Mouse (Mus musculus) ES-Bruce4 (cell line): ENCODE data around the gene Tomm40. TPM values are rescaled to one million over a fixed set of nuclear protein-coding genes. Genes with fewer than 3 reads are reported as not detected.

Experiments used
- H3K27ac ChIP-seq: 2 replicates; pipeline ENCODE4 v1.5.1; 2012; ENCODE audit warnings: low read length, inconsistent platforms; ENCODE audit not compliant: insufficient read depth
- H3K27me3 ChIP-seq: 2 replicates; pipeline ENCODE4 v1.6.1; 2012; ENCODE audit warnings: mild to moderate bottlenecking, low read length, inconsistent platforms; ENCODE audit not compliant: control insufficient read depth, poor library complexity, insufficient read depth, severe bottlenecking
- H3K36me3 ChIP-seq: 2 replicates; pipeline ENCODE4 v1.6.1; 2012; ENCODE audit warnings: inconsistent platforms, mild to moderate bottlenecking, low read length, moderate library complexity; ENCODE audit not compliant: control insufficient read depth, poor library complexity, insufficient read depth, severe bottlenecking
- H3K4me1 ChIP-seq: one replicate; pipeline ENCODE4 v1.8.1; 2011; ENCODE audit warnings: low read length; ENCODE audit not compliant: control insufficient read depth, insufficient read depth
- H3K4me3 ChIP-seq: 2 replicates; pipeline ENCODE4 v1.5.1; 2011; ENCODE audit warnings: low read depth, mild to moderate bottlenecking, low read length
- H3K9ac ChIP-seq: 2 replicates; pipeline ENCODE4 v1.6.1; 2012; ENCODE audit warnings: low read depth, mild to moderate bottlenecking, inconsistent platforms; ENCODE audit not compliant: poor library complexity, severe bottlenecking
- H3K9me3 ChIP-seq: replicated peaks from 2 replicates; pipeline ENCODE4 v1.6.1; 2012; ENCODE audit warnings: mild to moderate bottlenecking, low read length, inconsistent platforms; ENCODE audit not compliant: control insufficient read depth, poor library complexity, insufficient read depth, severe bottlenecking
- CTCF ChIP-seq: IDR thresholded peaks from one replicate; pipeline ENCODE4 v1.8.1; 2011; ENCODE audit warnings: low read depth, low read length
- EP300 ChIP-seq: IDR thresholded peaks from 2 replicates; pipeline ENCODE4 v1.6.1; 2011; ENCODE audit warnings: low read depth, low read length; ENCODE audit not compliant: insufficient read depth
- POLR2A ChIP-seq: IDR thresholded peaks from one replicate; pipeline ENCODE4 v1.8.1; 2011; ENCODE audit warnings: low read length; ENCODE audit not compliant: insufficient read depth
- polyA plus RNA-seq: library from polyadenylated mRNA; stranded (reverse); fragments of >200 nt; gene quantifications from 2 replicates; pipeline ENCODE4 v1.2.4, GENCODE M21; 2011; ENCODE audit warnings: low read depth; ENCODE audit not compliant: missing spikeins, insufficient read depth, insufficient read length

The Tomm40 gene
- polyA plus RNA-seq, 1 experiment = 68.2 TPM

- peak overlapping the region; percentile 55 for H3K9ac ChIP-seq
- TF ChIP-seq POLR2A (no peak), EP300 (peak; percentile 31; the same call in 1 of the 2 replicates)
- H3K27me3 ChIP-seq = no peaks in the 10 kb centered on the region
- H3K4me3 ChIP-seq = peak overlapping the region; percentile 73
- H3K4me1 ChIP-seq = peaks cover 21% of the 10 kb centered on the region
- peaks cover 15% of the 10 kb centered on the region for H3K36me3 ChIP-seq
- no peaks in the 10 kb centered on the region for H3K9me3 ChIP-seq
- peak overlapping the region; percentile 41; the same call in 1 of the 2 replicates for H3K27ac ChIP-seq
Measured at GRCm38 (mm10) chr7:19746426-19747201, 31.4 kb upstream of the Tomm40 start.

GRCm38 (mm10) chr7:19745971-19746370 lies 30.7 kb upstream of the Tomm40 start:
- TF ChIP-seq EP300 (no peak), POLR2A (no peak), CTCF (no peak)
- peaks cover 15% of the 10 kb centered on the region for H3K36me3 ChIP-seq
- H3K9me3 ChIP-seq = no peaks in the 10 kb centered on the region
- no peaks in the 10 kb centered on the region for H3K27me3 ChIP-seq
- H3K9ac ChIP-seq = peak overlapping the region; percentile 5; the same call in 1 of the 2 replicates
- no peak overlapping the region for H3K27ac ChIP-seq
- H3K4me1 ChIP-seq = peaks cover 21% of the 10 kb centered on the region
- 0 out of 2 replicates have a peak overlapping the region, but pooled peaks have one; percentile 11 for H3K4me3 ChIP-seq

- 0 out of 2 replicates have a peak overlapping the region, but pooled peaks have one; percentile 19 for H3K9ac ChIP-seq
- H3K27me3 ChIP-seq = no peaks in the 10 kb centered on the region
- no peaks in the 10 kb centered on the region for H3K9me3 ChIP-seq
- TF ChIP-seq EP300 (no peak), POLR2A (no peak), CTCF (no peak)
- peaks cover 20% of the 10 kb centered on the region for H3K36me3 ChIP-seq
- H3K4me1 ChIP-seq = peaks cover 18% of the 10 kb centered on the region
- peak overlapping the region; percentile 16; the same call in 1 of the 2 replicates for H3K27ac ChIP-seq
- H3K4me3 ChIP-seq = no peak overlapping the region; the same call in 1 of the 2 replicates
Measured at GRCm38 (mm10) chr7:19744590-19745385, 29.6 kb upstream of the Tomm40 start.

- no peak overlapping the region for H3K27ac ChIP-seq
- no peak overlapping the region for H3K9ac ChIP-seq
- H3K27me3 ChIP-seq = no peaks in the 10 kb centered on the region
- no peak overlapping the region for H3K4me3 ChIP-seq
- no peaks in the 10 kb centered on the region for H3K9me3 ChIP-seq
- TF ChIP-seq POLR2A = no peak
- TF ChIP-seq CTCF = no peak
- no peak for TF ChIP-seq EP300
- H3K36me3 ChIP-seq = peaks cover 20% of the 10 kb centered on the region
- peaks cover 18% of the 10 kb centered on the region for H3K4me1 ChIP-seq
Measured at GRCm38 (mm10) chr7:19743791-19744190, 28.6 kb upstream of the Tomm40 start.

- peaks cover 28% of the 10 kb centered on the region for H3K36me3 ChIP-seq
Measured at GRCm38 (mm10) chr7:19742468-19742867, 27.2 kb upstream of the Tomm40 start.

More at GRCm38 (mm10) chr7:19742468-19742867, 27.2 kb upstream of the Tomm40 start:
- TF ChIP-seq EP300 = peak; percentile 89
- TF ChIP-seq CTCF = no peak
- H3K9ac ChIP-seq = no peak overlapping the region
- H3K4me1 ChIP-seq = peaks cover 18% of the 10 kb centered on the region
- H3K27me3 ChIP-seq = no peaks in the 10 kb centered on the region
- no peak overlapping the region for H3K4me3 ChIP-seq
- peak overlapping the region; percentile 98 for H3K27ac ChIP-seq
- H3K9me3 ChIP-seq = no peaks in the 10 kb centered on the region
